Mouse (Mus musculus): ENCODE data around the gene Frmd7.

- no peak for TF ChIP-seq CTCF (IDR thresholded peaks at IDR 0.05; ENCODE audit: borderline replicate concordance, extremely low read depth, insufficient read depth, insufficient read length)
- no peak for TF ChIP-seq POLR2A (IDR thresholded peaks at IDR 0.05; ENCODE audit: borderline replicate concordance, extremely low read depth, insufficient read depth, insufficient read length, poor library complexity, severe bottlenecking)
Measured at GRCm38 (mm10) chrX:50988581-50988980, 46.1 kb upstream of the Frmd7 start.

Data from brain, embryonic 14.5 days (tissue).